Comparison of ENCODE assay signal across 14 mouse cellular contexts in the genomic region with DNA sequence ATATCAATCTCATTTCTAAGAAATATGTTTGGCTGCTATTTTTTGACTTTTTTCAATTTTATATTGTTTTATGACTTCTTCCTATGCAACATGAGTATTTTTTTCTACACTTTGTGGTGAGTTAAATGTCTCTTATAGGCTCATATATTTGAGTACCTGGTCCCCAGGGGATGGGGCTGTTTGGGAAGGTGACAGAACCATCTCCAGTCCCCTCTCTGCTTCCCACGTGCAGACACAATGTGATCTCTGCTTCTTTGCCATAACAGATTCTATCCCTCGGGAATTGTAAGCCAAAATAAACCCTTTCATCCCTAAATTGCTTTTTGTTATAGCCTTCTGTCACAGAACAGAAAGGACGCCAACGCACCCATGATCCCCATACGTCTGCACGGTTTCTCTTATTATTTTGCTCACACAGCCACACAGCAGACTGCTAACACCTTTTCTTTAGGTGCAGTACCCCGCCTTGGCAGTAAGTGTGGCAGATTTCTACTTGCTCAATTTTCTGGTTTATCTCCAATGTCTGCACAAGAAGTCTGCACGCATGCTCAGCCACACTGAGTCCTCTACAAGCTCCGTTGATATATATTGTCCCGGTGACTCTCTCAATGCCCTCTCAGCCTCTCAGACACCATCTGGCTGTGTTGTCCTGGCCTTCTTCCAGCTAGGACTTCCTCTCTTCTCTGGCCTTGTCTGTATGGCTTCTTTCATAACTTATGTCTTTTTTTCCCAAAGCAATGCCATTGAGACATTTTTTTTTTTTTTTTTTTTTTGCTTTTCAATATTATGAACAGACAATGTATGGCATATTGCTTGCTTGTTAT. TPM values are rescaled to one million over a fixed set of nuclear protein-coding genes. Genes with fewer than 3 reads are reported as not detected.
DNase-seq lines count a peak whose midpoint lies in the region; ATAC-seq and TF ChIP-seq lines count a peak whose summit lies in the region.
"Had no signal": no experiment of that assay in that cellular context is flagged by ENCODE, and none has a peak within 500 bp of the region (broad histone marks: within the 10 kb centered on the region; RNA-seq: fewer than 3 reads in every experiment).

No protein-coding gene starts in this region.

- WGBS in kidney, postnatal 0 days: 64% methylated on average over 10 of the region's 10 CpGs
- WGBS in kidney, embryonic 16.5 days: 52% methylated on average over 10 of the region's 10 CpGs
- 51% methylated on average over 10 of the region's 10 CpGs for WGBS in stomach, embryonic 15.5 days
- WGBS in stomach, postnatal 0 days: 50% methylated on average over 10 of the region's 10 CpGs

- H3K27me3 ChIP-seq in kidney, postnatal 0 days (ENCODE audit: insufficient read depth, low read length): no peaks in the 10 kb centered on the region
- peaks cover 14% of the 10 kb centered on the region for H3K27me3 ChIP-seq in kidney, embryonic 16.5 days (ENCODE audit: insufficient read depth, low read length)
- no peaks in the 10 kb centered on the region for H3K27me3 ChIP-seq in stomach, embryonic 15.5 days (replicated peaks)
- H3K27me3 ChIP-seq in stomach, postnatal 0 days (ENCODE audit: control insufficient read depth, insufficient read depth, low read length): no peaks in the 10 kb centered on the region
- H3K27me3 ChIP-seq: neural tube, embryonic 12.5 days had no signal

- no peak overlapping the region for H3K4me2 ChIP-seq in kidney, postnatal 0 days (ENCODE audit: low read length)
- H3K4me2 ChIP-seq in kidney, embryonic 16.5 days (replicated peaks; ENCODE audit: low read depth, low read length): no peak overlapping the region
- H3K4me2 ChIP-seq in stomach, embryonic 15.5 days: no peak overlapping the region
- no peak overlapping the region for H3K4me2 ChIP-seq in stomach, postnatal 0 days (replicated peaks; ENCODE audit: low read depth)
- H3K4me2 ChIP-seq: neural tube, embryonic 12.5 days had no signal

- DNase-seq in kidney, postnatal 0 days (ENCODE audit: low spot score): peak; percentile 77
- DNase-seq in stomach, postnatal 0 days (ENCODE audit: low spot score): no peak
- peak; percentile 20 to 32 for DNase-seq in cerebellum, postnatal 36 days
- DNase-seq in thymus, postnatal 25 days: no peak
- DNase-seq in lung, postnatal 4 days: no peak
- DNase-seq: gastrocnemius, postnatal 25 days; heart, postnatal 36 days; kidney, postnatal 25 days; lung, postnatal 10 days; right cerebral cortex, postnatal 25 days had no signal

- H3K36me3 ChIP-seq in kidney, postnatal 0 days (ENCODE audit: insufficient read depth, low read length): no peaks in the 10 kb centered on the region
- no peaks in the 10 kb centered on the region for H3K36me3 ChIP-seq in kidney, embryonic 16.5 days (ENCODE audit: insufficient read depth, low read length)
- no peaks in the 10 kb centered on the region for H3K36me3 ChIP-seq in stomach, embryonic 15.5 days
- no peaks in the 10 kb centered on the region for H3K36me3 ChIP-seq in stomach, postnatal 0 days (ENCODE audit: control insufficient read depth, insufficient read depth, low read length)
- H3K36me3 ChIP-seq: G1E; neural tube, embryonic 12.5 days had no signal

- no peak overlapping the region for H3K9ac ChIP-seq in kidney, postnatal 0 days (ENCODE audit: low read depth, low read length)
- H3K9ac ChIP-seq in kidney, embryonic 16.5 days (replicated peaks; ENCODE audit: low read length): no peak overlapping the region
- H3K9ac ChIP-seq in stomach, embryonic 15.5 days: no peak overlapping the region
- H3K9ac ChIP-seq in stomach, postnatal 0 days (ENCODE audit: low read length): no peak overlapping the region
- H3K9ac ChIP-seq: neural tube, embryonic 12.5 days had no signal

- no peaks in the 10 kb centered on the region for H3K4me1 ChIP-seq in kidney, postnatal 0 days (replicated peaks; ENCODE audit: insufficient read depth, low read length)
- peaks cover 23% of the 10 kb centered on the region for H3K4me1 ChIP-seq in kidney, embryonic 16.5 days (ENCODE audit: insufficient read depth, low read length)
- H3K4me1 ChIP-seq in stomach, embryonic 15.5 days: peaks cover 6% of the 10 kb centered on the region; the same call in 1 of the 2 replicates
- H3K4me1 ChIP-seq in stomach, postnatal 0 days (replicated peaks; ENCODE audit: control insufficient read depth, insufficient read depth): no peaks in the 10 kb centered on the region

- H3K4me3 ChIP-seq in kidney, postnatal 0 days (replicated peaks; ENCODE audit: low read depth, low read length): no peak overlapping the region
- H3K4me3 ChIP-seq in kidney, embryonic 16.5 days (ENCODE audit: low read length): no peak overlapping the region
- H3K4me3 ChIP-seq in stomach, embryonic 15.5 days (replicated peaks): no peak overlapping the region
- H3K4me3 ChIP-seq in stomach, postnatal 0 days (ENCODE audit: low read depth, low read length): no peak overlapping the region
- H3K4me3 ChIP-seq: neural tube, embryonic 12.5 days had no signal

- no peak for TF ChIP-seq EP300 in stomach, postnatal 0 days (optimal IDR thresholded peaks at IDR 0.05)

- ATAC-seq in kidney, postnatal 0 days (replicated peaks; ENCODE audit: low FRiP score, low read depth): no peak
- ATAC-seq in kidney, embryonic 16.5 days (ENCODE audit: low FRiP score, low TSS enrichment): no peak
- ATAC-seq in stomach, embryonic 15.5 days (ENCODE audit: insufficient read depth, low FRiP score, low read depth): peak; percentile 56; the same call in 1 of the 2 replicates
- ATAC-seq in stomach, postnatal 0 days (ENCODE audit: low FRiP score, low TSS enrichment): no peak

- no peak for TF ChIP-seq CTCF in kidney, postnatal 0 days (IDR thresholded peaks at IDR 0.05; ENCODE audit: low read depth)
- TF ChIP-seq CTCF in stomach, postnatal 0 days (IDR thresholded peaks at IDR 0.05; ENCODE audit: low read depth): no peak

- H3K27ac ChIP-seq in kidney, postnatal 0 days: no peak overlapping the region
- no peak overlapping the region for H3K27ac ChIP-seq in kidney, embryonic 16.5 days (ENCODE audit: low read length)
- no peak overlapping the region for H3K27ac ChIP-seq in stomach, embryonic 15.5 days
- H3K27ac ChIP-seq in stomach, postnatal 0 days (replicated peaks): no peak overlapping the region
- H3K27ac ChIP-seq: neural tube, embryonic 12.5 days had no signal

- no peaks in the 10 kb centered on the region for H3K9me3 ChIP-seq in kidney, postnatal 0 days (replicated peaks; ENCODE audit: low read length)
- no peaks in the 10 kb centered on the region for H3K9me3 ChIP-seq in kidney, embryonic 16.5 days (ENCODE audit: low read length)
- no peaks in the 10 kb centered on the region for H3K9me3 ChIP-seq in stomach, embryonic 15.5 days
- H3K9me3 ChIP-seq in stomach, postnatal 0 days (ENCODE audit: control insufficient read depth, low read length): no peaks in the 10 kb centered on the region
- H3K9me3 ChIP-seq: G1E; neural tube, embryonic 12.5 days had no signal

RNA-seq across cellular contexts. Expression of a gene that starts 17.2 kb away (rescaled TPM):
- polyA plus RNA-seq in kidney, postnatal 0 days (2015; fragmentation: Nextera tagmentation; extraction: Ambion mirVana): 80.9 and 88.8 TPM in 2 replicates
- 76.1 and 85.8 TPM in 2 replicates for polyA plus RNA-seq in kidney, embryonic 16.5 days (2015; fragmentation: Nextera tagmentation; extraction: Ambion mirVana)
- polyA plus RNA-seq in stomach, embryonic 15.5 days (2015; fragmentation: Nextera tagmentation; extraction: Ambion mirVana): 78.1 and 80.5 TPM in 2 replicates
- polyA plus RNA-seq in stomach, postnatal 0 days (2015; fragmentation: Nextera tagmentation; extraction: Ambion mirVana): 55.5 and 59.2 TPM in 2 replicates

Comparison
In these comparisons a context has a peak if more than half of its experiments do, and no peak if none do; other contexts are left out.
1. DNase-seq: peak in kidney, postnatal 0 days (single experiment) and cerebellum, postnatal 36 days (2 of 2); none in stomach, postnatal 0 days (single experiment), thymus, postnatal 25 days (single experiment) and lung, postnatal 4 days (0 of 2).